Mouse (Mus musculus): ENCODE measurements at regions not wholly inside any gene's neighbourhood (a gene's known extent, or its start where the extent isn't known, plus 50 kb on each side); places are given as distances from the start of the nearest gene placed in this dataset.

DNA sequence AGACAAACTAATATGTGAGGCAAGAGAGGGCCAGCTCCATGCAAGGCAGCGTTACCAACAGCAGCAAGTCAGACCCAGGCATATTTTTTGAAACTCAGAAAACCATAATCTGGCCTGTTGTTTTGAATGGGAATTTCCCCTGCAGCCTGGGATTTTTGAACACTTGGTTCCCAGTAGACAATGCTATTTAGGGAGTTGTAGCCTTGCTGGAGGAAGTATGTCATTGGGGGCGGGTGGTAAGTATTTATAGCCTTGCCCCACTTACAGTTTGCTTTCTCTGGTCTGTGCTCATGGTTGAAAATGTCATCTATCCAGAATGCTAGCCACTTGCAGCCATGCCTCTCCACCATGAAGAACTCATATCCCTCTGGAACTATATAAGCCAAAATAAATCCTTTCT, 894.9 kb upstream of the Car8 start:
- in situ Hi-C loops (cut with MboI, MseI): loop anchor here (5.0 to 25.0 kb wide), 3 partner anchors 401 to 629 kb away; no protein-coding TSS in a partner anchor

DNA sequence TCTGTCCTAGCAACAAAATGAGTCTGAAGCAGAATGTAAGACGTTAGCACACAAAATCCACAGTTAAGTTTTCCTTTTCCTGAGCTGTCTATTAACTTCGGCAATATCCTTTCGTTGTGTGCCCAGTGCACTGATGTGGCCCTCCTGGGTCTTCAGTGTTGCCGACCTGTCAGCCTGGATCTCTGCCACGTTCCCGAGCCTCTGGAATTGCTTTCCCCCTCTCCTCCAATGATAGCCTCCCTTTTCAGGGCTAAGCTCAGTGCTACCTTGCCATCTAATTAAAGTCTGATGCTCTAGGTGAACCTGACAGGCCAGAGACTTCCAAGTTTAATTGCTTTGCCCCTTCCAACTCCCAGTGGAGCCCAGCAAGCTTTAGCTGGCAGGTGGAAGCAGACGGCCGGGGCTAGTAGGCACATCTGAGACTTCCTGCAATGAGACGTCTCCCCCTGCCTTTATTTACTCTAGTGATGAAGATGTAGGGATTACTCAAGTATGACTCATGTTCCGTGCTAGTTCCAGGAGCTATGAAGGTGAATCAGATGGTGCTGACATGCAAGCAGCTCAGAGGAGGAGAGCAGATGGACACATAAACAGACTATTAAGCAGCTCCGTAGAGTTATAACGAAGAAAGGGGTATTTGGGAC, 894.3 kb upstream of the Car8 start:
- in situ Hi-C loops (cut with MboI, MseI): loop anchor here (5.0 to 25.0 kb wide), 3 partner anchors 402 to 629 kb away; no protein-coding TSS in a partner anchor

DNA sequence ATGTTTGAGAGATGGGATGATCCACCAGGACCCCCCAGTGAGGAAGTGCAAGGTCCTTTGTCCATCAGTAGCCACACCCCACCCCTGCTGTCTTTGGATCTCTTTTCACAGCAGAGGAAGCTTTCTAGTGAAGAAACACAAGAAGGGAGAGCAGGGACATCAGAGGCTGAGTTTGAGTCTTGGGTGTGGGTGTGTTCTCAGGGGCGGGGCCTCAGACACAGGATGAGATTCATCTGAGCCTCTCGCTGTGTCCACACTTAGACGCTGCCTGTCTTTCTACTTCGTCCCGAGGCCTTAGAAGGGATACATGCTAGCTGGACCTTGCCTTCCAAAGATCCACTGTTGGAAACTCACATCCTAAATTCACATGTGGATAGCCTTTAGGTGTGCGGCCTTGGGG, 893.5 kb upstream of the Car8 start:
- in situ Hi-C loops (cut with MboI, MseI): loop anchor here (5.0 to 25.0 kb wide), 3 partner anchors 402 to 630 kb away; no protein-coding TSS in a partner anchor

DNA sequence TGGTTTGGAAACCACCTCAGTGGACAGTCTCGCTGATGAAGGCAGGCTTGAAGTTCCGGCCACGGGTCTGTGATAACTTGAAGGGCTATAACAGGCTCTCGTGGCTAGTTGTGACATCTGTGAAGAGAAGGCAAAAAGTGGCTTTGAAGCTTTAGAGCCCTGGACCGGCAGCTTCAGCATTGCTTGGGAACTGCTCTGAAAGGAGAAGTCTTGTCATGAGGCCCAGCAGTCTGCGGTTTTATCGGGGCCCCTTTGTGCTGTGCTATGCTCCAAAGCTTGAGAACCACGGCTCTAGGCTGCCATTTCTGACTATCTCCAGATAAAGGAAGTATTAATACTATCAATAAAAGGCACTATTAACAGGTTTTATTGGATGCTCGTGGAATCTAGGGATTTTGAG, 892.8 kb upstream of the Car8 start:
- in situ Hi-C loops (cut with MboI, MseI): loop anchor here (5.0 to 25.0 kb wide), 3 partner anchors 403 to 631 kb away; no protein-coding TSS in a partner anchor

DNA sequence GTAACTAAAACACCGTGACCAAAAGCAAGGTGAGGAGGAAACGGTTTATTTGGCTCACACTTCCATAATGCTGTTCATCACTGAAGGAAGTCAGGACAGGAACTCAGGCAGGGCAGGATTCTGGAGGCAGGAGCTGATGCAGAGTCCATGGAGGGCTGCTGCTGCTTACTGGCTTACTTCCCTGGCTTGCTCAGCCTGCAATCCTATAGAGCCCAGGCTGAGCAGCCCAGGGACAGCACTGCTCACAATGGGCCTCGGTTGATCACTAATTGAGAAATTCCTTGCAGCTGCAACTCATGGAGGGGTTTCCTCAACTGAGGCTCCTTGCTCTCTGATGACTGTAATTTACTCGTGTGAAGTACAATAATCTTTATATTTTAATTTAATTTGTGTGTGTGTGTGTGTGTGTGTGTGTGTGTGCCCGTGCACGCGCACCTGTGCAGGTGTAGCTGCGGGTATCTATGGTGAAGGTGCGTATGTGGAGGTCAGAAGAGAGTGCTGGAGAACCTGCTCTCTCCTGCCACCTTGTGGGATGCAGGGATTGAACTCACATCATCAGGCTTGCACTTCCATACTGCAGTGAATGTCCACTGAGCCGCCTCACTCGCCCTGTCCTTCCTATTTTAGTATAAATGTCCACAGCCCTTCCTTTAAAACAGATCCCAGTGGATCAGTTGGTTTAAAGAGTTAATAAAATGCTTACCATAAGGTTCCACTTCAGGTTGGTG, 886.6 kb upstream of the Car8 start:
- in situ Hi-C loops (cut with MboI, MseI): loop anchor here (10.0 to 25.0 kb wide), 2 partner anchors 441 to 637 kb away; no protein-coding TSS in a partner anchor

DNA sequence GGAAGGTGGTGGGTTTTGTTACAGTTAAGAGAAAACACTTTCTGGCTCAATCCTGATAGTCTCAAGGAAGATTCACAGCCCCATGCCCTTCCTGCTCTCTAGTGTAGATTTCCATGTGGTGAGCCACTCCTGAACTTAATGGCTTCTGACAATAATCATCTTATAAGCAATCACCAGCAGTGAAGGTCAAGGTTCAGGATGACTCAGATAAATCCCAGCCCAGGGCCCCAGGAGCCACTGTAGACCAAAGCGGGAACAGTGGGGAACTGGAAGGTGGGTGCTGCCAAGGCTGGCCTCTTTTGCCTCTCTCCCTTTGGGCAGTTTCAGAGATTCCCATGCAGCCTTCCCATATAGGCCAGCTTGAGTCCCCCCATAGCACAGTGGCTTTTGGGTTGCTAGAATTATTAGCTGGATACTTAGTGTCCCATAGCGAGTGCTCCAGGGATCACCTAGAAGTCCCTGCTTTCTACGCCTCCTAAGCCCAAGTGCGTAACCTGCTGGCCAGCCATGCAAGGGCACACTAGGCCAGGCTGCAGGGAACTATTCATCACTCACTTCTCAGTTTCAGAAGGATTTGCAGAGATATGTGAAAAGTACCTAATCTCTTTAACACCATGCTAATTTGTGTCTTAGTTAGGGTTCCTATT, 885.9 kb upstream of the Car8 start:
- in situ Hi-C loops (cut with MboI, MseI): loop anchor here (10.0 to 25.0 kb wide), 2 partner anchors 440 to 638 kb away; no protein-coding TSS in a partner anchor

DNA sequence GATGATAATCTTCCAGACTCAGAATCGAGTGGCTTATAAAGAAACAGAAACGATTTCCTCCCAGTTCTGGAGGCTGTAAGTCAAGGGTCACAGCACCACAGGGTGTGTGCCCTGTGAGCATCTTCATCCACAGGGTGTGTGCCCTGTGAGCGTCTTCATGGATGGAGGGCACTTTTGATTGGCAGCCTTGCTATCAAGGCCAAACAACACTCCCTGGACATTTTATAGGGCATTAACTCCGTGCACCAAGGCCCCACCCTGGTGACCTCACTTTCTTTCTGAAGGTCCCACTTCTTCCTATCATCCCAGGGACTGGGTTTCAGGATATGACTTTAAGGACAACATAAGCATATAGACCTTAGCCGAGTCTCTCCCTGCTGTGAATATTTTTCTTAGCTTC, 885.3 kb upstream of the Car8 start:
- in situ Hi-C loops (cut with MboI, MseI): loop anchor here (10.0 kb wide), 1 partner anchor 439 kb away; no protein-coding TSS in a partner anchor

DNA sequence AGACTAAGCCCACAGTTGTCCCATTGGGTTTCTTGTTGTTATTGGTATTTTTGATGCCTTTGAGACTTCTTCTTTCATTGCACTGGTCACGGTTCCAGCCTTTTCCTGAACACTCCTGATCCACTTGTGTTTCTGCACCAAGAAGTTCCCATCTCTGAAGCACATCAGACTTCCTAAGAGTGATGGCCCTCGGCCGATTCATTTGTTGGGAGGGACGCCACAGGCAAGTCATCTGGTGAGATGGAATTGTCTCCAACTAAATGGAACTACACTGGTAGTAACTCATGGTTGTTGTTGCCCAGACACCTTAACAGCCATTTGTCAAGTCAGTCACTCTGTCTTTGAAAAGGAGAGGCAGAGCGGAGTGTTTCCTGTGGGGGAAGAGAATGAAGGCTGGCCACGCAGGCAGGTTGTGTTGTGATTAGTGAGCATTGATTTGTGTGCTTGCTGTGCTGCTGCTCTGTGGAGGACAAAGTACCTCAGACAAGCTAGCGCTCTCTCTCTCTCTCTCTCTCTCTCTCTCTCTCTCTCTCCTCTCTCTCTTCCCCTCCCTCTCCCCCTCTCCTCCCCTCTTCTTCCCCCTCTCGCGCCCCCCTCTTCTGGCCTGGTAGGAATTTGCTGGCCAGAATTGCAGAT, 884.7 kb upstream of the Car8 start:
- in situ Hi-C loops (cut with MboI, MseI): loop anchor here (10.0 kb wide), 1 partner anchor 439 kb away; no protein-coding TSS in a partner anchor

DNA sequence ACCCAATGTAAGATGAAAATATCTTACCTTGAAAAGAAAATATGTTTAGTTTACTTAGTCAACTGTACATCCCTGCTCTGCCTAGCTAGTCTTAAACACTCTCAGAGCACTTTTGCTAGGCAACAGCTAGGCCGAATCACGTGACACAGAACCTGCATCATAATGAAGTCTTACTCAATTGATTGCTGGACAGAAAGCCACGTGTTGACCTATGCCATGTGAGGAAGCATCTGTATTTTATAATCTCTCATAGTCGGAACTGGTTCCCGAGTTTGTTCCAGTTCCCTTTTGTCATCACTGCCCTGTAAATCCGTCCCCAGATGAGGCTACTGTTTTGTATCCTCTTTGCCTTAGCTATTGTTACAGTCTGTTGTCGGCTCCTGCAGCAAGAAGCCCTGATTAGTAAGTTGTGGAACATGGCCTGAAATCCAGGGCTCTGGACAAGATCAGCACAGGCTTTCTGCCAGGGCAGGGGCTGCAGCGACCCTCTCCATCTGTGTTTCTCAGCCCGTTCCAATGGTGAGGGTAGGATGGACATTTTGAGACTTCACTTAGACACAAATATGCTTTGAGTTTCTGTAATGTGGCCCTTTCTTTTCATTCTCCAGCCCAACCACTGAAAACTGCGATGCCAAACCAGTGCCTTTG, 883.9 kb upstream of the Car8 start:
- in situ Hi-C loops (cut with MboI, MseI): loop anchor here (10.0 kb wide), 1 partner anchor 438 kb away; no protein-coding TSS in a partner anchor

DNA sequence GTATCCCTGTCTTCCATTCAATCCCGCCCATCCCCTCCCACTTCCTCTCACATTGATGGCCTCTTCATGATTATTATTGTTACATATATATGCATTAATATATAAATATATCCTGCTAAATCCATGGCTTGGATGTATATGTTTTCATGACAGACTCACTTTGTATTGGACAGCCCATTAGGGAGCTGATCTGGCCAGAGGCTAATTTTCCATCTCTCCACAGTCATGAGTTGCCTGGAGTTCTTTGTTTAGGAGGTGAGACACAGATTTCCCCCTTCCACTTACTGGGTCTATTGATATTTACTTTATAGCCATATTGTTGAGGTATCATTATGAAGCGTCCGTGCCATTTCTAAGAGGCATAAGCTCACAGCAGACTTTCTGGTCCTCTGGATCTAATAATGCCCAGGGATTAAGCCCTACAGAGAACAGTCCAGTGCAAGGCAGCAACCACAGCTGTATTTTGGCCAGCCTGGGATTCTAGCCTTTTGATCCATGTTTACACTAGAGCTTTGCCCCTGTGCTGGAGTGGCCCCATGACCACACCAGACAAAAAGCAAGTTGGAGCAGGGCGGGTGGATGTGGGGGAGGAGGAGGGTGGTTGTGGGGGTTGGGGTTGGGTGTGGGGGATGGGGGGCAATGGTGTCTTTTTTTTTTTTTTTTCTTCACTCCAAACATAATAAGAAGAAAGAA, 878.3 kb upstream of the Car8 start:
- in situ Hi-C loops (cut with MboI, MseI): no loop called here

DNA sequence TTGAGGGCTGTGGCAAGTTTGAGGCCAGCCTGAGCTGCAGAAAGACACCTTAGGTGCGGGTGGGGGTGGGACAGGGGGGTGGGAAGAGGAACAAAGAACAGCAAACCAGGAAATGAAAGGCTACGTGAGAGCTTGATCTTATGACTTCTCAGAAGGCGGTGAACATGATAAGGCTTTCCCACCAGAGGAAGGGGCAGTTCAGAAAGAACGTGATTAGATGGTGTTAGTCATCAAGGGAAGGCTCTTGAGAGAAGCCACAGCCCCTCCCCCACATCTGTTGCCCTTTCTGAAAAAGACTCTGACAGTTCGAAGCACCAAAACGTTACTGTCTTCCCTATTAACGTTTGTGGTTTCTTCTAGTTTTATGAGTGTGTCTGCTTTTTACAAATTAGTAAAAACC, 877.0 kb upstream of the Car8 start:
- in situ Hi-C loops (cut with MboI, MseI): no loop called here

DNA sequence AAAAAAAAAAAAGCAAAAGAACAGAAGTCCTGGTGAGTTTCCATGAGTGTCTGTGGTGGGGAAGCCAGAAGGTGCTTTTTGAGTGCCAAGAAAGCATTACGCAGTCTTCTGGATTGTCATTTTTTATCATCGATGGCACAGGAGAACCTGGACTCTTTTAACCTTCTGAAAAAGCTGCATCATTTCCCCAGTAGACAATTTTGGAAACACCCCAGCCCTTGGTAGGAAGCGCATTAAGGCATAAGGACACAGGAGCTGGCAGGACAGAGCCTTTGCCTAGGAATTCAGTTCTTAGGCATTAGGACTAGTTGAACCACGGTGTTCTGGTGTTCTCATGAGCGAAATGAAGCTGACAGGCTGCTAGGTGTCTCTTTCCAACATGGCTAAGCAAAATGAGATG, 875.1 kb upstream of the Car8 start:
- in situ Hi-C loops (cut with MboI, MseI): no loop called here

DNA sequence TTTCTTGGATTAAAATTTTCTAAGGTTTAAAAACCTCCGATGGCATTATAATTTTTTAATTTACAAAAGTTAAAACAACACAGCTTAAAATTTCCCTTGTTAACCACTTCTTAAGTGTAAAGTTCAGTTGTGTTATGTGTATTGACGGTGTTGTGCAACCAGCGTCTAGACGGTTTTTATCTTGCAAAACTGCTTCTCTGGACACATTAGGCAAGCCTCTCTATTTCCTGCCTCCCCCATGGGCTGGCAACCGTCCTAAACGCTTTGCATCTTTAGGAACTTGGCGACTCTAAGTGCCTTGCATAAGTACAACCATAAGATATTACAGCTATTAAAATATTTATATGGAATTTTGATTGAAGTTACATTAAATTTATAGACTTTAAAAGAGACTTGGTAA, 871.5 kb upstream of the Car8 start:
- in situ Hi-C loops (cut with MboI, MseI): no loop called here

DNA sequence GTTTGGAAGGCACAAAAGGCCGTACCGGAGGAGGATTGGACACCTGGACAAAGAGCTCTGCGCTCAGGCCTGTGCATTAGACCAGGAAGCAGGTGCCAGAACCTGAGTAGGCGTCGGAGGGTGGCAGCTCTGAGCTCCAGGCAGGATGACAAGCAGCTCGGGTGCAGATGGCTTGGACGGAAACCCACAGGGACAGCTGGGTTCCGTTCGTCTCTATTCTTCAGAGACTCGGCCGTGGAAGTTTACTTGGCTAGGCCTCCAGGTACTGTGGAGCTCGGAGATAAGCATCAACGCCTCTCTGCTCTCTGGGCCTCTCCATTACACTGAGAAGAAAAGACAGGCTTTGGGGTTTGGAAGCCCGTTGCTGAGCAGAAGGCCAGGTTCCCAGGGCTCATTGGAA, 868.5 kb upstream of the Car8 start:
- in situ Hi-C loops (cut with MboI, MseI): loop anchor here (10.0 kb wide), 1 partner anchor 442 kb away; no protein-coding TSS in a partner anchor

DNA sequence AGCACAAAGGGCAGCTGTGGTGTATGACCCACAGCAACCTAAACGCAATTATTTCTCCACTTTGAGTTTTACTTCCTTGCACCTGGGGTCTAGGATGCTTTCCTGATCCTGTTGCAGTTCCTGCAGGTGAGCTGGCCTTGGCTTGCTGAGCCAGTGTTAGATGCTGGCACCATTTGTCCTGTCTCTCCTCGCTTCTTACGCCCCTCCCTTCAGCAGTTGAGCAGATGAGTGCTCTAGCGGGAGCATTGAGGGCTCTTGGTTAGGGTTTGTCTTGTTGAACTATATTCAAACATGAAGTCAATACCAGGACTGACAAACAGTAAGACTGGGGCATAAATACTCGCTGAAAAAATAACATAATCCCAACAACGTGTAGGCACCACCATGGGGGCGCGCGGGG, 867.9 kb upstream of the Car8 start:
- in situ Hi-C loops (cut with MboI, MseI): loop anchor here (10.0 kb wide), 1 partner anchor 442 kb away; no protein-coding TSS in a partner anchor

DNA sequence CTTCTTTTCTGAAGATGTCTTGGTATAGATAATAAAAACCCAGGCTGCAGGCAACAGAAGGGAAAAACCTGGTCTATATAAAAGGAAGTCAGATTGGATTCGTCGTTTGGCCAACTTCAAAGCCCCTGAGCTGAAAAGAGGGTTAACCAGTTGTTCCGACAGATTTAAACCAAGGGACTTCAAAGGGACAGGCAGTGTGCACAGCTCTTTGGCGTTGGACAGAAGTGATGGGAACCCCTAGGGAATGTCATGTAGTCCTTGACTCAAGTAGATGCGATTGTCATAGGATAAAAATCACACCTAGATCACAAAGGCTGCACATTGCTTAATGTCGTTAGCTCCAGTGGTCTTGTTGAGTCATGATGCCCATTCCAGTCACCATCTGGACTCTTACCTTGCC, 865.8 kb upstream of the Car8 start:
- in situ Hi-C loops (cut with MboI, MseI): loop anchor here (10.0 kb wide), 1 partner anchor 440 kb away; no protein-coding TSS in a partner anchor

DNA sequence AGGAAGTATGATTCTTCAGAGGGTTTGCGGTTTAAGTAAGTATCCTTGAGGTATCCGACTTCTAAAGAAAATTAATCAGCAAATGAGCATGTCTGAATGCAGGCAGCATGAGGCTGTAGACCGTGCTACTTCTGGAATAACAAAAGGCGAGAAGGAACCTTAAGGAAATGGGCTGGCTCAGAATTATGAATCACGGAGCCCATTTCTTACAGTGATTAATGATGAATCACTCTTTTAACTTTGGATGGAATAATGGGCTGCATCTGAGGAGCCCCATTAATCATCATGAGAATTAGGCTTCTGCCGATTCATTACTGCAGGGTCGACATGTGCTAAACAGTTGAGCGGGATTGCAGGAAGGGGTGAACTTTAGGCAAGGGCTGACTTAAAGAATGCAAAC, 865.1 kb upstream of the Car8 start:
- in situ Hi-C loops (cut with MboI, MseI): loop anchor here (10.0 kb wide), 1 partner anchor 439 kb away; no protein-coding TSS in a partner anchor

DNA sequence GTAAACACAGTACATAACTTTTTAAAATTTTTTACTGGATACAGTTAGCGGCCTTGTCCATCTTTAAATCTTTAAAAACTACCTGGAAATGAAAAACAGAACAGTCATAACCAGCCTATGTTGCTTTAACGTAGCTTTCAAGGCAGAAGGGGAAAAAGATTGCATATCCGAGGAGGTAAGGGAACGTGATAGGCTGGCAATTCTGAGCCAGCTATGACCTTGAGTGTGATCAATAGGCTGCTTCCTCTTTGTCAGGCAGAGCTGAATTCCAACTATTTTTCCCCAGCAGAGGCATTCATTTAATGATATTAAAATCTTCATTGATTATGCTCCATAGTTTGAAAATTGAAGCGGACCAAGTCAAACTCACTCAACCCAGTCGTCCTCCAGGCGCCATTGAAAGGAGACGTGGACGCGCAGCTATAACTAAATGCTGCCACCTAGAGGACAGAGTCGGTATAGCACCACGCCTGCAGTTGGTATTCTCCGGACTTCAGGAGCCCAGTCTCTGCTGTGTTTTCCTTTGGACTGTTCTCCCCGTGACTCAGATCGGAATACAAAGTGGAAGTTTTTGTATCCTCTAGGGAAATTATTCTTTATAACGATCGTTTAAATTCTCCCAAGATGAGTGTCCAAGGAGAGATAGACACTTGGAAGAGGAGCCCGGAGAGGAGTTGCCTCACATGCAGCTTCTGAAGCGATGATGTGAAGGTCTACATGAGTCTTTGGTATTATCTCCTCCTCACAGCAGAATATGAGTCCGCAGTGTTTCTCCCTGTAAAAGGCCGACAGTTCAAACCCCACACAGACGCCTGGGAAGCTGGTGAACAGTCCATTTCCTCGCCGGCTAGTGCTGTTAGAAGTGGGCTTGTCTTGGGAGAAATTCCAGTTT, 858.2 kb upstream of the Car8 start:
- in situ Hi-C loops (cut with MboI, MseI): loop anchor here (5.0 to 25.0 kb wide), 3 partner anchors 55 to 685 kb away; no protein-coding TSS in a partner anchor

DNA sequence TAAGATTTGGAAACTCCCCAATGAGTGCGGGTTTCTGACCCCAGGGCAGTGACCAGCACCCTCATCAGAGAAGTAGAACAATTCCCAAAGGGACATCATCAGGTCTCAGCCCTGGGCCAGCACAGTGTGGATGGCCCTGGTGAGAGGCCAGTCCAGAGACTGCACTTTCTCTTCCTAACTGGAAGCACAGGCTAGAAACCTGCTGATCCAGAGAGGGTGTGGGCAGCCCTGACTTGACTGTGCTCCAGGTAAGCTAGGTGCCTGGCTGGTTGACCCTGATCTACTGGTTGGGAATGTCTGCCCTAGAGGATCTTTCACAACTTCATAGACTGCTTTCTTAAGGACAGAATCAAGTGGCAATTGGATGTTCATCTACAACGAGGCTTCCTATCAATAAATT, 857.4 kb upstream of the Car8 start:
- in situ Hi-C loops (cut with MboI, MseI): loop anchor here (5.0 to 25.0 kb wide), 3 partner anchors 54 to 684 kb away; no protein-coding TSS in a partner anchor

All from T-helper 2 cell (primary cell).